Mouse (Mus musculus): ENCODE data around the gene Tmem63b.
A peak's percentile ranks its signal among the peaks of the same experiment; 100 is the strongest.

Gene Tmem63b

GRCm38 (mm10) chr17:45686716-45687115, at the start of gene Tmem63b:
Gene Tmem63b, minus strand, starts transcription at chr17:45686905.
- no peak for DNase-seq (ENCODE audit: low spot score in 2 of 2)

GRCm38 (mm10) chr17:45735382-45736310, 48.9 kb upstream of the Tmem63b start:
- peak; percentile 77 to 91 for DNase-seq (ENCODE audit: low spot score in 2 of 2)

GRCm38 (mm10) chr17:45734881-45735280, 48.2 kb upstream of the Tmem63b start:
- DNase-seq (ENCODE audit: low spot score in 2 of 2): no peak

- DNase-seq (ENCODE audit: low spot score in 2 of 2): no peak
Observed at GRCm38 (mm10) chr17:45734333-45734732, 47.6 kb upstream of the Tmem63b start.

- peak; percentile 58 to 76 for DNase-seq (ENCODE audit: low spot score in 2 of 2)
Observed at GRCm38 (mm10) chr17:45733735-45734301, 47.1 kb upstream of the Tmem63b start, which contains the start of gene 1600014C23Rik. Gene 1600014C23Rik, minus strand, starts transcription at chr17:45733844.

GRCm38 (mm10) chr17:45733038-45733734, 46.5 kb upstream of the Tmem63b start:
- DNase-seq (ENCODE audit: low spot score in 2 of 2): no peak

- peak; percentile 71 to 86 for DNase-seq (ENCODE audit: low spot score in 2 of 2)
Observed at GRCm38 (mm10) chr17:45731172-45731864, 44.6 kb upstream of the Tmem63b start.

GRCm38 (mm10) chr17:45730696-45731095, 44.0 kb upstream of the Tmem63b start:
- DNase-seq (ENCODE audit: low spot score in 2 of 2): no peak

GRCm38 (mm10) chr17:45729387-45729786, 42.7 kb upstream of the Tmem63b start:
- DNase-seq (ENCODE audit: low spot score in 2 of 2): no peak

- no peak for DNase-seq (ENCODE audit: low spot score in 2 of 2)
Observed at GRCm38 (mm10) chr17:45727983-45728723, 41.4 kb upstream of the Tmem63b start.

- DNase-seq (ENCODE audit: low spot score in 2 of 2): no peak
Observed at GRCm38 (mm10) chr17:45727481-45727880, 40.8 kb upstream of the Tmem63b start.

- no peak for DNase-seq (ENCODE audit: low spot score in 2 of 2)
Observed at GRCm38 (mm10) chr17:45726249-45726648, 39.5 kb upstream of the Tmem63b start.

GRCm38 (mm10) chr17:45724574-45724921, 37.8 kb upstream of the Tmem63b start:
- DNase-seq (ENCODE audit: low spot score in 2 of 2): no peak

- DNase-seq (ENCODE audit: low spot score in 2 of 2): peak; percentile 62 to 87
Observed at GRCm38 (mm10) chr17:45723732-45724573, 37.2 kb upstream of the Tmem63b start.

GRCm38 (mm10) chr17:45718323-45718722, 31.6 kb upstream of the Tmem63b start:
- peak; percentile 57 to 79 for DNase-seq (ENCODE audit: low spot score in 2 of 2)

GRCm38 (mm10) chr17:45711525-45711924, 24.8 kb upstream of the Tmem63b start:
- no peak for DNase-seq (ENCODE audit: low spot score in 2 of 2)

- DNase-seq (ENCODE audit: low spot score in 2 of 2): no peak
Observed at GRCm38 (mm10) chr17:45710407-45710806, 23.7 kb upstream of the Tmem63b start.

GRCm38 (mm10) chr17:45709829-45710228, 23.1 kb upstream of the Tmem63b start:
- no peak for DNase-seq (ENCODE audit: low spot score in 2 of 2)

GRCm38 (mm10) chr17:45708179-45708578, 21.5 kb upstream of the Tmem63b start:
- DNase-seq (ENCODE audit: low spot score in 2 of 2): no peak

- DNase-seq (ENCODE audit: low spot score in 2 of 2): no peak
Observed at GRCm38 (mm10) chr17:45707376-45707775, 20.7 kb upstream of the Tmem63b start.

Data from urinary bladder, postnatal 4 days (tissue).